Mouse (Mus musculus): ENCODE results near the gene Mast2.

Gene Mast2

GRCm38 (mm10) chr4:116464126-116464981, at the start of gene Mast2:
Gene Mast2 (minus strand): TSS chr4:116464183.
- peak; percentile 81 to 94 for DNase-seq

- peak; percentile 98 for DNase-seq
Observed at GRCm38 (mm10) chr4:116507425-116508218, 43.6 kb upstream of the Mast2 start, which contains the start of gene Ipp. Gene Ipp (plus strand): TSS chr4:116507549.

- no peak for DNase-seq
Observed at GRCm38 (mm10) chr4:116506886-116507424, 43.0 kb upstream of the Mast2 start.

- no peak for DNase-seq
Observed at GRCm38 (mm10) chr4:116499978-116500377, 36.0 kb upstream of the Mast2 start.

- DNase-seq, result no peak
Observed at GRCm38 (mm10) chr4:116493646-116494045, 29.7 kb upstream of the Mast2 start.

GRCm38 (mm10) chr4:116492460-116492859, 28.5 kb upstream of the Mast2 start:
- DNase-seq, result no peak

- no peak for DNase-seq
Observed at GRCm38 (mm10) chr4:116491886-116492285, 27.9 kb upstream of the Mast2 start.

- no peak for DNase-seq
Observed at GRCm38 (mm10) chr4:116491119-116491536, 27.1 kb upstream of the Mast2 start.

GRCm38 (mm10) chr4:116483476-116483875, 19.5 kb upstream of the Mast2 start:
- DNase-seq, result no peak

GRCm38 (mm10) chr4:116481322-116481721, 17.3 kb upstream of the Mast2 start:
- no peak for DNase-seq

GRCm38 (mm10) chr4:116463231-116464125, 505 bp downstream of the Mast2 start:
- peak in 1 of 2 experiments; percentile 41 for DNase-seq

GRCm38 (mm10) chr4:116461943-116462342, 2.0 kb downstream of the Mast2 start:
- no peak for DNase-seq

- no peak for DNase-seq
Observed at GRCm38 (mm10) chr4:116451553-116451952, 12.4 kb downstream of the Mast2 start.

- DNase-seq, result no peak
Observed at GRCm38 (mm10) chr4:116449951-116450350, 14.0 kb downstream of the Mast2 start.

- DNase-seq, result peak; percentile 61 to 69
Observed at GRCm38 (mm10) chr4:116448673-116449072, 15.3 kb downstream of the Mast2 start.

- DNase-seq, result no peak
Observed at GRCm38 (mm10) chr4:116439383-116439782, 24.6 kb downstream of the Mast2 start.

GRCm38 (mm10) chr4:116438561-116438960, 25.4 kb downstream of the Mast2 start:
- DNase-seq, result no peak

- no peak for DNase-seq
Observed at GRCm38 (mm10) chr4:116435626-116436025, 28.4 kb downstream of the Mast2 start.

- DNase-seq, result no peak
Observed at GRCm38 (mm10) chr4:116422186-116422585, 41.8 kb downstream of the Mast2 start.

GRCm38 (mm10) chr4:116421170-116421569, 42.8 kb downstream of the Mast2 start:
- no peak for DNase-seq

- DNase-seq, result no peak
Observed at GRCm38 (mm10) chr4:116412993-116413392, 51.0 kb downstream of the Mast2 start.

- no peak for DNase-seq
Observed at GRCm38 (mm10) chr4:116411401-116411800, 52.6 kb downstream of the Mast2 start.
